Mouse (Mus musculus) embryonic facial prominence, embryonic 15.5 days (tissue): ENCODE results near the gene Rgmb. TPM values are rescaled to one million over a fixed set of nuclear protein-coding genes. Genes with fewer than 3 reads are reported as not detected.
A peak's percentile ranks its signal among the peaks of the same experiment; 100 is the strongest.

Experiments
- ATAC-seq: fragments of 200-750 bp; cut with Nextera tagmentation; 2 replicates; pipeline ENCODE4 v1.8.0; 2017; ENCODE audit warnings: low read depth, moderate TSS enrichment; ENCODE audit not compliant: insufficient number of reproducible peaks, low FRiP score, low TSS enrichment
- H3K27ac ChIP-seq: fragments of 300-500 bp; sonication (generic); replicated peaks from 2 replicates; pipeline ENCODE4 v1.5.1; 2015; ENCODE audit warnings: mild to moderate bottlenecking, inconsistent platforms
- H3K27me3 ChIP-seq: fragments of 300-500 bp; sonication (generic); 2 replicates; pipeline ENCODE4 v1.6.1; 2015; ENCODE audit warnings: inconsistent platforms
- H3K36me3 ChIP-seq: fragments of 300-500 bp; sonication (generic); 2 replicates; pipeline ENCODE4 v1.6.1; 2015; ENCODE audit warnings: mild to moderate bottlenecking, inconsistent platforms
- H3K4me1 ChIP-seq: fragments of 300-500 bp; sonication (generic); 2 replicates; pipeline ENCODE4 v1.6.1; 2015; ENCODE audit warnings: inconsistent platforms
- H3K4me2 ChIP-seq: fragments of 300-500 bp; sonication (generic); replicated peaks from 2 replicates; pipeline ENCODE4 v1.6.1; 2015; ENCODE audit warnings: mild to moderate bottlenecking, inconsistent platforms
- H3K4me3 ChIP-seq: fragments of 300-500 bp; sonication (generic); replicated peaks from 2 replicates; pipeline ENCODE4 v1.5.1; 2015; ENCODE audit warnings: mild to moderate bottlenecking, inconsistent platforms
- H3K9ac ChIP-seq: fragments of 300-500 bp; sonication (generic); 2 replicates; pipeline ENCODE4 v1.6.1; 2015; ENCODE audit warnings: inconsistent platforms
- H3K9me3 ChIP-seq: fragments of 300-500 bp; sonication (generic); replicated peaks from 2 replicates; pipeline ENCODE4 v1.6.1; 2016; ENCODE audit warnings: inconsistent platforms
- WGBS: fragments of 180-500 bp; shearing (Covaris S2); methylation state at CpG from one replicate; pipeline ENCODE4 v1.1.7; 2015; 5-methylcytosine and 5-hydroxymethylcytosine counted together
- polyA plus RNA-seq: library from polyadenylated mRNA; unstranded; fragments of >200 nt; fragmentation: Nextera tagmentation; extraction: Ambion mirVana; gene quantifications from 2 replicates; pipeline ENCODE4 v1.2.1, GENCODE M21; 2015

Gene Rgmb
- polyA plus RNA-seq, 1 experiment from 2014 or later, result 27.9 TPM

DNA sequence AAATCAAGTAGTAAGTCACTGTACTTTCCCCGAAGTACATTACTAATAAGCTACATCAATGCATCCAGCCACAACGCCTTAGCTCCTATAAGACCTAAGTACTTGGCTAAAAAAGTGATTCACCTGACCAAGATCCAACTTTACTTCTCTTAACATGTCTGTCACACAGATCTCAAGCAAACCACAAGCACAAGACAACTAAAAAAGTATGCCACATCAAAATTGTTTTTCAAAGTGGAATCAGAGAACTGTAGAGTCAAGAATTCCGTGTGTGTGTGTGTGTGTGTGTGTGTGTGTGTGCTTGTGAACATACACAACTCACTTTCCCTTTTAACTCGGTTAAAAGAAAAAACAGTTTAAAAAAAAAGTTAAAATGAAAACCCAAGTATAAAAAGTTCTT, 9.1 kb downstream of the Rgmb start:
- Histone ChIP-seq H3K9me3 (no peaks in the 10 kb centered on the region), H3K9ac (no peak overlapping the region), H3K36me3 (peaks cover 9% of the 10 kb centered on the region; the same call in 1 of the 2 replicates), H3K4me2 (no peak overlapping the region), H3K27me3 (no peaks in the 10 kb centered on the region), H3K27ac (no peak overlapping the region), H3K4me3 (no peak overlapping the region), H3K4me1 (peaks cover 48% of the 10 kb centered on the region)
- no peak for ATAC-seq
- 77% methylated on average over 4 of the region's 4 CpGs for WGBS

DNA sequence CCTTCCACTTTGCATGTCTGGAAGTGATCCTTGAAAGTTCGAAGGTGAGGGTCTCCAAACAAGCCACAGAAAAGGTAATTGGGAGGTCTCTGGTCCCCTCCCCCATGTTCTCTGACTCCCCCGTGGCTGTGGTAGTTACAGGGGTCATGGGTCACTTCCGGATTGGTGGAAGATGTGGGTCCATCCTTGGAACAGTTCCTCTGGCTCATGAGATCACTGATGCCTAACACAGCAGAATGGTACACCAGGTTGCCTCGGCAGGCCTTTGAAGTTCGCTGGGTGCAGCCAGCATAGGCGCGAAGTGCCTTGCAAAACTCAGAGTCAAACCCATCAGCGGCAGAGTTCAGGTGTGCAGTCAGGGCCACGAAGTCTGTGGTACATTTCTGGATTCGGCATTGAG, 10.1 kb downstream of the Rgmb start:
- ATAC-seq, result no peak
- Histone ChIP-seq H3K27me3 (no peaks in the 10 kb centered on the region), H3K36me3 (peaks cover 9% of the 10 kb centered on the region; the same call in 1 of the 2 replicates), H3K9ac (no peak overlapping the region), H3K27ac (no peak overlapping the region), H3K4me2 (no peak overlapping the region), H3K4me1 (peaks cover 52% of the 10 kb centered on the region), H3K4me3 (no peak overlapping the region), H3K9me3 (no peaks in the 10 kb centered on the region)
- 55% methylated on average over 10 of the region's 10 CpGs for WGBS

GRCm38 (mm10) chr17:15820146-15820545, 10.7 kb downstream of the Rgmb start:
- WGBS, result 18% methylated on average over 6 of the region's 6 CpGs
- no peak overlapping the region for H3K4me2 ChIP-seq
- H3K27ac ChIP-seq, result no peak overlapping the region; the same call in 1 of the 2 replicates

GRCm38 (mm10) chr17:15818372-15818771, 12.5 kb downstream of the Rgmb start:
- Histone ChIP-seq H3K9me3 (no peaks in the 10 kb centered on the region), H3K4me2 (no peak overlapping the region), H3K27me3 (no peaks in the 10 kb centered on the region), H3K4me3 (no peak overlapping the region), H3K9ac (no peak overlapping the region), H3K4me1 (peaks cover 65% of the 10 kb centered on the region), H3K27ac (no peak overlapping the region), H3K36me3 (peaks cover 9% of the 10 kb centered on the region; the same call in 1 of the 2 replicates)
- no peak for ATAC-seq
- 75% methylated on average over 8 of the region's 8 CpGs for WGBS

More at GRCm38 (mm10) chr17:15820146-15820545, 10.7 kb downstream of the Rgmb start:
- no peak overlapping the region for H3K4me3 ChIP-seq
- ATAC-seq, result no peak
- no peak overlapping the region for H3K9ac ChIP-seq
- H3K4me1 ChIP-seq, result peaks cover 59% of the 10 kb centered on the region
- peaks cover 9% of the 10 kb centered on the region; the same call in 1 of the 2 replicates for H3K36me3 ChIP-seq
- no peaks in the 10 kb centered on the region for H3K27me3 ChIP-seq
- no peaks in the 10 kb centered on the region for H3K9me3 ChIP-seq

GRCm38 (mm10) chr17:15817634-15818033, 13.2 kb downstream of the Rgmb start:
- Histone ChIP-seq H3K27ac (no peak overlapping the region), H3K9ac (no peak overlapping the region), H3K4me1 (peaks cover 68% of the 10 kb centered on the region), H3K36me3 (peaks cover 9% of the 10 kb centered on the region; the same call in 1 of the 2 replicates), H3K4me2 (no peak overlapping the region), H3K27me3 (no peaks in the 10 kb centered on the region), H3K9me3 (no peaks in the 10 kb centered on the region), H3K4me3 (no peak overlapping the region)
- WGBS, result 86% methylated on average over 2 of the region's 2 CpGs
- no peak for ATAC-seq

GRCm38 (mm10) chr17:15817096-15817450, 13.8 kb downstream of the Rgmb start:
- no peaks in the 10 kb centered on the region for H3K27me3 ChIP-seq
- 66% methylated on average over 5 of the region's 5 CpGs for WGBS
- H3K4me3 ChIP-seq, result no peak overlapping the region
- no peak for ATAC-seq
- no peak overlapping the region for H3K27ac ChIP-seq
- H3K9me3 ChIP-seq, result no peaks in the 10 kb centered on the region
- peaks cover 9% of the 10 kb centered on the region; the same call in 1 of the 2 replicates for H3K36me3 ChIP-seq
- H3K9ac ChIP-seq, result no peak overlapping the region
- no peak overlapping the region for H3K4me2 ChIP-seq
- peaks cover 70% of the 10 kb centered on the region for H3K4me1 ChIP-seq

GRCm38 (mm10) chr17:15816379-15817095, 14.3 kb downstream of the Rgmb start:
- H3K4me2 ChIP-seq, result no peak overlapping the region
- H3K9ac ChIP-seq, result no peak overlapping the region
- no peak for ATAC-seq
- no peak overlapping the region for H3K4me3 ChIP-seq
- no peaks in the 10 kb centered on the region for H3K9me3 ChIP-seq
- 72% methylated on average over 11 of the region's 11 CpGs for WGBS
- H3K36me3 ChIP-seq, result peaks cover 9% of the 10 kb centered on the region; the same call in 1 of the 2 replicates
- peaks cover 71% of the 10 kb centered on the region for H3K4me1 ChIP-seq
- no peaks in the 10 kb centered on the region for H3K27me3 ChIP-seq
- no peak overlapping the region for H3K27ac ChIP-seq

DNA sequence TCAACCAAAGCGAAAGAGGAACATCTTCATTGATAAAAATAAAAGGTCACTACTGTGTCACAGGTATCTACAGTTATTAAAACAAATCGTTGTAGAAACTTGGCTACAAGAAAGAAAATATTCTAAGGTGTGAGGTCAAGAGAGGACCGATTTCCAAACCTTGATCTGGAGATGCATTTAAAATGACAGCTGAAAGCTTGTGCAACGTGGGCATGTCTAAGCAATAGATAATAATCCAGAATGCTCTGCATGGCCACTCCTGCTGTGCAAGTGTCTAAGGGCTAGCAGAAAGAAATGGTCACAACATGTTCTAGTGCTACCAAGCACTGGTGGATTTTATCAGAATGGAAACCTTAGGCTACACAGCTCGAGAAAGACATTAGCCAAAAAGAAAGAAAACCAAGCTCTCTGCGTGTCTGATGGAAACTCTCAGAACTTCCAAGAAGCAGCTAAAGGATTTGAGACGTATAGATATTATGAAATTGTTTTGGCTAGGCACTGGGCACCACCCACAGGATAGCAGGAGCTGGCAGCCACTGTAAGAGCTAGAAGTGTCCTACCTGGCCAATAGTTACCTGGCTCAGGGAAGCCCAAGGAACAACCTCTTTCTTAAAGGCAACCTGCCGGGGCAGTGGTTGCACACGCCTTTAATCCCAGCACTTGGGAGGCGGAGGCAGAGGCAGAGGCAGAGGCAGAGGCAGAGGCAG, 15.4 kb downstream of the Rgmb start:
- Histone ChIP-seq H3K4me1 (peaks cover 73% of the 10 kb centered on the region), H3K4me2 (no peak overlapping the region), H3K9ac (no peak overlapping the region), H3K4me3 (no peak overlapping the region), H3K36me3 (peaks cover 9% of the 10 kb centered on the region; the same call in 1 of the 2 replicates), H3K27me3 (no peaks in the 10 kb centered on the region), H3K9me3 (no peaks in the 10 kb centered on the region), H3K27ac (0 out of 2 replicates have a peak overlapping the region, but pooled peaks have one; percentile 75)
- ATAC-seq, result no peak
- 73% methylated on average over 10 of the region's 10 CpGs for WGBS

- peaks cover 83% of the 10 kb centered on the region for H3K4me1 ChIP-seq
- WGBS, result 15% methylated on average over 3 of the region's 3 CpGs
- no peak for ATAC-seq
These were observed 17.1 kb downstream of the Rgmb start for GRCm38 (mm10) chr17:15813658-15814212.

DNA sequence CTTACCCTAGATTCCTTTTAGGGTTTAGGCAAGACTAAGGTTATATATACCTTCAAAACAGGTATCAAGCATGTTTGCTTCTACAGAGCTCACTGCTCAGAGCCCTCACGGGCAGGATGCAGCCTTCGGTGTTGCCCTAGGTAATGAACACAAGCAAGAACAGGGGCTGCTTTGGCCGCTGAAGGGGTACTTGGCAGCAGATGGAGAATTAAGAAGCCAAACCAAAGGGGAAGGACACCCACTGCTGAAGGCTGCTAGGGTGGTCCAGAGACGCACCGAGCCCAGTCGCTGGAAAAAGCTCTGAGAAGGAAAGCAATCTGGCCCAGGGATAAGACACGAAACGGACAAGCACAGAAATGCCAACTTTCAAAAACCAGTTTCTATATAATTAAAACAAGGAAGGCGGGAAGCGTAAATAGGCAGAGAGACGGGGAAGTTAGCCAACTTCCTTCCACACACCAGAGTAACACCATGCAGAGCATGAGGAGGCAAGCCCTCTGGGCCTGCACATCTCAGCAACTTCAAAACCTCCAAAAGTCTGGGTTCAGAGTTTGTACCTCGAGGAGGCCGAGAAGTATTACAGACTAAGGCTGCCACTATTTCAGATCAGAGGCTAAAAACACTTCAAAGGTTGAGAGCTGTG, 18.6 kb downstream of the Rgmb start:
- 45% methylated on average over 13 of the region's 13 CpGs for WGBS
- no peak overlapping the region for H3K9ac ChIP-seq
- H3K4me1 ChIP-seq, result peaks cover 82% of the 10 kb centered on the region
- H3K27ac ChIP-seq, result peak overlapping the region; percentile 40; the same call in 1 of the 2 replicates
- no peak overlapping the region for H3K4me3 ChIP-seq
- peaks cover 5% of the 10 kb centered on the region for H3K36me3 ChIP-seq
- no peaks in the 10 kb centered on the region for H3K9me3 ChIP-seq
- peak overlapping the region; percentile 15; the same call in 1 of the 2 replicates for H3K4me2 ChIP-seq
- H3K27me3 ChIP-seq, result no peaks in the 10 kb centered on the region
- no peak for ATAC-seq

More at GRCm38 (mm10) chr17:15813658-15814212, 17.1 kb downstream of the Rgmb start:
- Histone ChIP-seq H3K4me2 (no peak overlapping the region), H3K9me3 (no peaks in the 10 kb centered on the region), H3K36me3 (peaks cover 9% of the 10 kb centered on the region; the same call in 1 of the 2 replicates), H3K27me3 (no peaks in the 10 kb centered on the region), H3K27ac (peak overlapping the region; percentile 75), H3K9ac (no peak overlapping the region), H3K4me3 (no peak overlapping the region)

- Histone ChIP-seq H3K9me3 (no peaks in the 10 kb centered on the region), H3K27me3 (no peaks in the 10 kb centered on the region), H3K4me3 (no peak overlapping the region), H3K27ac (0 out of 2 replicates have a peak overlapping the region, but pooled peaks have one; percentile 63), H3K4me2 (no peak overlapping the region), H3K4me1 (peaks cover 65% of the 10 kb centered on the region), H3K36me3 (peaks cover 20% of the 10 kb centered on the region), H3K9ac (no peak overlapping the region)
- WGBS, result 54% methylated on average over 2 of the region's 2 CpGs
- ATAC-seq, result no peak
These were observed 20.9 kb downstream of the Rgmb start for GRCm38 (mm10) chr17:15809949-15810348.
